Comparison of ENCODE assay signal across 14 mouse cellular contexts in the genomic region with DNA sequence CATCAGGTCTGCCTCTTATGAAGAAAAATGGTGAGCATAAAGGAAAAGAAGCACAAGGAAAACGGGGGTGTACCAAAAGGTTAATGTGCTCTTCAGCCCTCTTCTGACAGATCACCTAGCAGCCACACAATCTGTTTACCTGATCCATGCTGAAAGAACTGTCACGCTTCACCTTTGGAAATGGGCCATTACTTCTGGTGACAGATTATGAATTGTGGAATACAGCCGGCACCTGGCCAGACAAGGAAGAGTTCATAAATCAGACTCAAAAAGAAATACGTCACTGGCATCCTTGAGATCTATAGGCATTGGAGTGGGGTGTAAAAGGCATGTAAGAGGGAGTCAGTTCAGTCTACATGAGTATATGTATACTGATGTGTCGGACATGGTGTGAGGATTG.
DNase-seq lines count a peak whose midpoint lies in the region; ATAC-seq lines count a peak whose summit lies in the region.
"Had no signal": no experiment of that assay in that cellular context is flagged by ENCODE, and none has a peak within 500 bp of the region (broad histone marks: within the 10 kb centered on the region; RNA-seq: fewer than 3 reads in every experiment).

No protein-coding gene starts in this region.

- ATAC-seq in megakaryocyte, adult 5-6 weeks (ENCODE audit: poor library complexity, severe bottlenecking): no peak
- ATAC-seq: forebrain, embryonic 15.5 days; hindbrain, postnatal 0 days had no signal

- DNase-seq in cerebellum, adult 11-12 months: peak; percentile 52
- no peak for DNase-seq in cerebellum, postnatal 4 days (ENCODE audit: low spot score in 2 of 2)
- DNase-seq in cerebellum, adult 18-20 months: peak; percentile 44 to 50
- peak; percentile 62 for DNase-seq in cerebellum, adult 9-11 months
- DNase-seq in cerebellum, postnatal 36 days: peak; percentile 24 to 50
- no peak for DNase-seq in right cerebral cortex, postnatal 25 days
- DNase-seq in ovary, postnatal 14 days (ENCODE audit: low spot score): no peak
- DNase-seq: gastrocnemius, postnatal 36 days; heart, adult 11 months; heart, postnatal 36 days; kidney, adult 11 months had no signal

Comparison
In these comparisons a context has a peak if more than half of its experiments do, and no peak if none do; other contexts are left out.
1. DNase-seq: peak in cerebellum, adult 11-12 months (single experiment), cerebellum, adult 18-20 months (2 of 2), cerebellum, adult 9-11 months (single experiment) and cerebellum, postnatal 36 days (2 of 2); none in cerebellum, postnatal 4 days (0 of 2), right cerebral cortex, postnatal 25 days (single experiment) and ovary, postnatal 14 days (single experiment).